Mouse (Mus musculus) bone marrow macrophage, adult 2 months (primary cell): ENCODE results near the gene Il4.
A peak's percentile ranks its signal among the peaks of the same experiment; 100 is the strongest.

Source experiments
- CTCF ChIP-seq: IDR thresholded peaks from 2 replicates; pipeline ENCODE4 v1.5.1; 2012; ENCODE audit warnings: low read depth, mild to moderate bottlenecking, low read length, moderate library complexity
- POLR2A ChIP-seq: IDR thresholded peaks from 2 replicates; pipeline ENCODE4 v1.6.1; 2012; ENCODE audit warnings: mild to moderate bottlenecking, low read depth, low read length, borderline replicate concordance

GRCm38 (mm10) chr11:53642744-53643279 is 24.3 kb upstream of the Il4 start:
- TF ChIP-seq CTCF: peak; percentile 35; the same call in 1 of the 2 replicates
- TF ChIP-seq POLR2A: no peak
